Mouse (Mus musculus) left cerebral cortex, postnatal 4 days (tissue): ENCODE measurements around the gene Dlg5. TPM values are rescaled to one million over a fixed set of nuclear protein-coding genes. Genes with fewer than 3 reads are reported as not detected.

Source experiments
- DNase-seq: peaks from one replicate; pipeline ENCODE4 v3.0.0-alpha.2; 2022
- intact Hi-C: fragments of 180-260 bp; cut with DNase I; formaldehyde crosslinking; loops from one replicate; pipeline ENCODE4 v1.15.1; 2025
- total RNA-seq, 2 experiments: library from RNA; stranded (reverse); gene quantifications; 2 replicates each; pipeline ENCODE4 v1.2.3; 2021

The Dlg5 gene
- total RNA-seq = 10 to 100 TPM; 81.9 to 94.0 TPM

GRCm38 (mm10) chr14:24245177-24246081 is at the start of gene Dlg5:
TSS of gene Dlg5 (minus strand) at chr14:24245920.
- intact Hi-C loops = loop anchor here (10.0 kb wide), 1 partner anchor 61 kb away; no protein-coding TSS in a partner anchor
- peak; percentile 67 for DNase-seq

GRCm38 (mm10) chr14:24293631-24294030 is 47.9 kb upstream of the Dlg5 start:
- intact Hi-C loops = no loop called here
- DNase-seq = no peak

- intact Hi-C loops = no loop called here
- DNase-seq = no peak
Observed at GRCm38 (mm10) chr14:24292914-24293313, 47.2 kb upstream of the Dlg5 start, which contains the start of gene E330034G19Rik. TSS of gene E330034G19Rik (plus strand) at chr14:24293214.

- intact Hi-C loops = no loop called here
- DNase-seq = no peak
Observed at GRCm38 (mm10) chr14:24290726-24291125, 45.0 kb upstream of the Dlg5 start.

- intact Hi-C loops = no loop called here
- DNase-seq = no peak
Observed at GRCm38 (mm10) chr14:24286136-24286535, 40.4 kb upstream of the Dlg5 start.

- DNase-seq = no peak
- intact Hi-C loops = no loop called here
Observed at GRCm38 (mm10) chr14:24282276-24282675, 36.6 kb upstream of the Dlg5 start.

- intact Hi-C loops = no loop called here
- DNase-seq = no peak
Observed at GRCm38 (mm10) chr14:24281278-24281677, 35.6 kb upstream of the Dlg5 start.

GRCm38 (mm10) chr14:24275534-24275933 is 29.8 kb upstream of the Dlg5 start:
- intact Hi-C loops = loop anchor here (10.0 kb wide), 1 partner anchor 261 kb away; the partner anchor contains the start of gene Kcnma1
- DNase-seq = no peak

- intact Hi-C loops = loop anchor here (5.0 to 10.0 kb wide), 3 partner anchors 91 to 259 kb away; partner anchors contain the start of gene Kcnma1
- no peak for DNase-seq
Observed at GRCm38 (mm10) chr14:24273575-24273974, 27.9 kb upstream of the Dlg5 start.

- DNase-seq = no peak
- intact Hi-C loops = no loop called here
Observed at GRCm38 (mm10) chr14:24269571-24269970, 23.9 kb upstream of the Dlg5 start.

- DNase-seq = no peak
- intact Hi-C loops = no loop called here
Observed at GRCm38 (mm10) chr14:24262915-24263314, 17.2 kb upstream of the Dlg5 start.

GRCm38 (mm10) chr14:24262382-24262781 is 16.7 kb upstream of the Dlg5 start:
- no peak for DNase-seq
- intact Hi-C loops = no loop called here

- DNase-seq = no peak
- intact Hi-C loops = no loop called here
Observed at GRCm38 (mm10) chr14:24260391-24260790, 14.7 kb upstream of the Dlg5 start.

- DNase-seq = no peak
- intact Hi-C loops = no loop called here
Observed at GRCm38 (mm10) chr14:24255956-24256355, 10.2 kb upstream of the Dlg5 start.

- DNase-seq = no peak
- intact Hi-C loops = no loop called here
Observed at GRCm38 (mm10) chr14:24253611-24254202, 8.0 kb upstream of the Dlg5 start.

GRCm38 (mm10) chr14:24251326-24251725 is 5.6 kb upstream of the Dlg5 start:
- DNase-seq = no peak
- intact Hi-C loops = no loop called here

GRCm38 (mm10) chr14:24249926-24250325 is 4.2 kb upstream of the Dlg5 start:
- DNase-seq = no peak
- intact Hi-C loops = loop anchor here (10.0 kb wide), 1 partner anchor 65 kb away; no protein-coding TSS in a partner anchor

GRCm38 (mm10) chr14:24244330-24245176 is 1.2 kb downstream of the Dlg5 start:
- intact Hi-C loops = loop anchor here (10.0 kb wide), 1 partner anchor 60 kb away; no protein-coding TSS in a partner anchor
- no peak for DNase-seq

- intact Hi-C loops = loop anchor here (10.0 kb wide), 1 partner anchor 57 kb away; no protein-coding TSS in a partner anchor
- no peak for DNase-seq
Observed at GRCm38 (mm10) chr14:24242016-24242415, 3.7 kb downstream of the Dlg5 start.

GRCm38 (mm10) chr14:24240831-24241230 is 4.9 kb downstream of the Dlg5 start:
- intact Hi-C loops = loop anchor here (10.0 kb wide), 1 partner anchor 56 kb away; no protein-coding TSS in a partner anchor
- no peak for DNase-seq
